In genomic region chrX:73966248-73967176, GRCm38 (mm10) we compare ENCODE assay signal across 8 mouse cellular contexts. TPM values are rescaled to one million over a fixed set of nuclear protein-coding genes. Genes with fewer than 3 reads are reported as not detected.
A peak's percentile ranks its signal among the peaks of the same experiment; 100 is the strongest.
DNase-seq lines count a peak whose midpoint lies in the region; ATAC-seq and TF ChIP-seq lines count a peak whose summit lies in the region.

TSS of gene Hcfc1 (minus strand) at chrX:73966357.

- peak; percentile 73 for ATAC-seq in kidney, embryonic 15.5 days (replicated peaks; ENCODE audit: low FRiP score)
- ATAC-seq in monocyte, adult 5-6 weeks (replicated peaks; ENCODE audit: insufficient number of reproducible peaks, low FRiP score, low TSS enrichment, poor library complexity, severe bottlenecking) = peak; percentile 57

- H3K27me3 ChIP-seq in heart, embryonic 10.5 days (ENCODE audit: insufficient read depth, poor library complexity, severe bottlenecking) = peaks cover 20% of the 10 kb centered on the region; the same call in 1 of the 2 replicates
- H3K27me3 ChIP-seq in kidney, embryonic 15.5 days = peaks cover 7% of the 10 kb centered on the region

- WGBS in heart, embryonic 10.5 days = 10% methylated on average over 58 of the region's 58 CpGs
- 19% methylated on average over 58 of the region's 58 CpGs for WGBS in kidney, embryonic 15.5 days

- H3K4me2 ChIP-seq in kidney, embryonic 15.5 days = peak within 1 kb of the TSS; percentile 68

- H3K9ac ChIP-seq in kidney, embryonic 15.5 days = peak within 1 kb of the TSS; percentile 65

- DNase-seq in A20 (ENCODE audit: low read depth, low spot score) (peak; percentile 90), liver (peak; percentile 91)
- DNase-seq in heart, embryonic 10.5 days (ENCODE audit: low spot score) = peak; percentile 92
- DNase-seq in spleen, postnatal 4 days (ENCODE audit: low spot score in 2 of 2) = peak; percentile 88 to 92

- peak within 1 kb of the TSS; percentile 94 for H3K4me3 ChIP-seq in bone marrow macrophage, adult 2 months (ENCODE audit: insufficient read depth, low read length)
- peak within 1 kb of the TSS; percentile 88 for H3K4me3 ChIP-seq in embryonic fibroblast, embryonic 13.5 days (ENCODE audit: insufficient read depth, low read length)
- peak within 1 kb of the TSS; percentile 71 for H3K4me3 ChIP-seq in heart, embryonic 10.5 days
- H3K4me3 ChIP-seq in kidney, embryonic 15.5 days (replicated peaks) = peak within 1 kb of the TSS; percentile 73

- H3K36me3 ChIP-seq in heart, embryonic 10.5 days = peaks cover 14% of the 10 kb centered on the region; the same call in 1 of the 2 replicates
- peaks cover 7% of the 10 kb centered on the region; the same call in 1 of the 2 replicates for H3K36me3 ChIP-seq in kidney, embryonic 15.5 days

- H3K9me3 ChIP-seq in heart, embryonic 10.5 days = no peaks in the 10 kb centered on the region
- H3K9me3 ChIP-seq in kidney, embryonic 15.5 days (replicated peaks) = no peaks in the 10 kb centered on the region

- H3K4me1 ChIP-seq in bone marrow macrophage, adult 2 months (ENCODE audit: control insufficient read depth, insufficient read depth, low read length) = peaks cover 18% of the 10 kb centered on the region
- no peaks in the 10 kb centered on the region; the same call in 1 of the 2 replicates for H3K4me1 ChIP-seq in embryonic fibroblast, embryonic 13.5 days (ENCODE audit: control insufficient read depth, insufficient read depth, low read length)
- peaks cover 9% of the 10 kb centered on the region; the same call in 1 of the 2 replicates for H3K4me1 ChIP-seq in heart, embryonic 10.5 days
- H3K4me1 ChIP-seq in kidney, embryonic 15.5 days = peaks cover 15% of the 10 kb centered on the region

- no peak for TF ChIP-seq POLR2A in bone marrow macrophage, adult 2 months (IDR thresholded peaks at IDR 0.05; ENCODE audit: borderline replicate concordance, low read depth, low read length)
- peak; percentile 47 for TF ChIP-seq POLR2A in embryonic fibroblast, embryonic 13.5 days (IDR thresholded peaks at IDR 0.05; ENCODE audit: low read depth, low read length)

- H3K27ac ChIP-seq in bone marrow macrophage, adult 2 months (ENCODE audit: insufficient read depth, low read depth, low read length) = peak within 1 kb of the TSS; percentile 99
- peak within 1 kb of the TSS; percentile 98 for H3K27ac ChIP-seq in embryonic fibroblast, embryonic 13.5 days (ENCODE audit: insufficient read depth, low read length)
- peak within 1 kb of the TSS; percentile 96 for H3K27ac ChIP-seq in heart, embryonic 10.5 days
- H3K27ac ChIP-seq in kidney, embryonic 15.5 days = peak within 1 kb of the TSS; percentile 99

- TF ChIP-seq CTCF in bone marrow macrophage, adult 2 months (IDR thresholded peaks at IDR 0.05; ENCODE audit: low read depth, low read length) = no peak
- TF ChIP-seq CTCF in embryonic fibroblast, embryonic 13.5 days (IDR thresholded peaks at IDR 0.05; ENCODE audit: borderline replicate concordance, insufficient read depth, low read length) = no peak

RNA-seq across cellular contexts. Expression of gene Hcfc1, which starts in this region (rescaled TPM):
- 37.1 and 39.9 TPM in 2 replicates for polyA plus RNA-seq in bone marrow macrophage, adult 2 months (2012; ENCODE audit: insufficient read depth, insufficient read length, missing spikeins)
- polyA plus RNA-seq in embryonic fibroblast, embryonic 13.5 days (2011; ENCODE audit: insufficient read length, low read depth, missing spikeins) = 61.4 and 65.6 TPM in 2 replicates
- 49.5 and 56.8 TPM in 2 replicates for polyA plus RNA-seq in heart, embryonic 10.5 days (2016; fragmentation: Nextera tagmentation; extraction: Ambion mirVana)
- 58.1 and 60.5 TPM in 2 replicates for polyA plus RNA-seq in kidney, embryonic 15.5 days (2015; fragmentation: Nextera tagmentation; extraction: Ambion mirVana)
- total RNA-seq in monocyte, adult 5-6 weeks (2017) = 21.4 to 45.9 TPM (median 24.5 TPM) in 3 replicates

Comparison
In these comparisons a context has a peak if more than half of its experiments do, and no peak if none do; other contexts are left out.
1. Peak in every context shown above with its lines: DNase-seq, ATAC-seq, H3K4me3 ChIP-seq and H3K27ac ChIP-seq.